Mouse (Mus musculus) forebrain, embryonic 12.5 days (tissue): ENCODE data around the gene Gm20795. TPM values are rescaled to one million over a fixed set of nuclear protein-coding genes. Genes with fewer than 3 reads are reported as not detected.
"Not testable (repeated sequence)": the region's sequence is repeated elsewhere in the genome, so short reads cannot be mapped to it uniquely, and the experiment has no call there.

Source experiments
- ATAC-seq: fragments of 200-750 bp; cut with Nextera tagmentation; 2 replicates; pipeline ENCODE4 v1.8.0; 2017; ENCODE audit warnings: moderate TSS enrichment; ENCODE audit not compliant: low FRiP score
- H3K27ac ChIP-seq: fragments of 300-500 bp; sonication (generic); 2 replicates; pipeline ENCODE4 v1.5.1; 2016; ENCODE audit warnings: mild to moderate bottlenecking
- H3K27me3 ChIP-seq: fragments of 300-500 bp; sonication (generic); 2 replicates; pipeline ENCODE4 v1.6.1; 2016; ENCODE audit warnings: mild to moderate bottlenecking
- H3K36me3 ChIP-seq: fragments of 300-500 bp; sonication (generic); replicated peaks from 2 replicates; pipeline ENCODE4 v1.6.1; 2016; ENCODE audit warnings: mild to moderate bottlenecking
- H3K4me1 ChIP-seq: fragments of 300-500 bp; sonication (generic); 2 replicates; pipeline ENCODE4 v1.6.1; 2016
- H3K4me2 ChIP-seq: fragments of 300-500 bp; sonication (generic); 2 replicates; pipeline ENCODE4 v1.6.1; 2016; ENCODE audit warnings: mild to moderate bottlenecking, moderate library complexity
- H3K4me3 ChIP-seq: fragments of 300-500 bp; sonication (generic); replicated peaks from 2 replicates; pipeline ENCODE4 v1.5.1; 2016; ENCODE audit warnings: mild to moderate bottlenecking
- H3K9ac ChIP-seq: fragments of 300-500 bp; sonication (generic); 2 replicates; pipeline ENCODE4 v1.6.1; 2016; ENCODE audit warnings: mild to moderate bottlenecking
- H3K9me3 ChIP-seq: fragments of 300-500 bp; sonication (generic); 2 replicates; pipeline ENCODE4 v1.6.1; 2016
- WGBS: fragments of 180-500 bp; shearing (Covaris S2); methylation state at CpG from one replicate; pipeline ENCODE4 v1.1.7; 2016; 5-methylcytosine and 5-hydroxymethylcytosine counted together
- polyA plus RNA-seq: library from polyadenylated mRNA; unstranded; fragments of >200 nt; fragmentation: Nextera tagmentation; extraction: Ambion mirVana; gene quantifications from 2 replicates; pipeline ENCODE4 v1.2.1, GENCODE M21; 2016

The Gm20795 gene
- not detected in 2 replicates for polyA plus RNA-seq

GRCm38 (mm10) chrY:40804614-40805013 is at the start of gene Gm20795:
TSS of gene Gm20795 (plus strand) at chrY:40804914.
- not testable (repeated sequence) for H3K4me1 ChIP-seq, H3K4me2 ChIP-seq, H3K36me3 ChIP-seq, H3K27ac ChIP-seq, ATAC-seq, H3K27me3 ChIP-seq, H3K9ac ChIP-seq, H3K9me3 ChIP-seq, H3K4me3 ChIP-seq

GRCm38 (mm10) chrY:40775665-40776064 is 29.0 kb upstream of the Gm20795 start, which contains the start of gene Gm21797:
TSS of gene Gm21797 (minus strand) at chrY:40775765.
- H3K27ac ChIP-seq, H3K4me3 ChIP-seq, H3K9ac ChIP-seq, H3K27me3 ChIP-seq, H3K4me1 ChIP-seq, H3K9me3 ChIP-seq, ATAC-seq, H3K4me2 ChIP-seq, H3K36me3 ChIP-seq: not testable (repeated sequence)
- no CpG with 5 or more reads among the region's 3 CpGs for whole genome bisulfite sequencing

Other genes with a start within 250 kb of the Gm20795 start
- not detected in 2 replicates for gene Gm21852, start 152.9 kb upstream of the Gm20795 start, polyA plus RNA-seq
- gene Gm21797, start 29.1 kb upstream of the Gm20795 start, polyA plus RNA-seq = not detected in 2 replicates